Mouse (Mus musculus): ENCODE results near the gene Adssl1. TPM values are rescaled to one million over a fixed set of nuclear protein-coding genes. Genes with fewer than 3 reads are reported as not detected.

Gene Adssl1
- total RNA-seq, 2 experiments from 2014 or later: 14.3 to 15.7 TPM

- peak in 1 of 2 experiments; percentile 54 for DNase-seq (ENCODE audit: low spot score in 2 of 2)
Observed at GRCm38 (mm10) chr12:112592985-112593734, 26.7 kb upstream of the Adssl1 start.

- DNase-seq (ENCODE audit: low spot score in 2 of 2): no peak
Observed at GRCm38 (mm10) chr12:112593951-112594915, 25.6 kb upstream of the Adssl1 start.

- peak in 1 of 2 experiments; percentile 57 for DNase-seq (ENCODE audit: low spot score in 2 of 2)
Observed at GRCm38 (mm10) chr12:112594989-112595388, 24.9 kb upstream of the Adssl1 start.

GRCm38 (mm10) chr12:112595626-112596025 is 24.2 kb upstream of the Adssl1 start:
- DNase-seq (ENCODE audit: low spot score in 2 of 2): no peak

- DNase-seq (ENCODE audit: low spot score in 2 of 2): no peak
Observed at GRCm38 (mm10) chr12:112596454-112596853, 23.4 kb upstream of the Adssl1 start.

GRCm38 (mm10) chr12:112596891-112597500 is 22.8 kb upstream of the Adssl1 start:
- DNase-seq (ENCODE audit: low spot score in 2 of 2): no peak

- DNase-seq (ENCODE audit: low spot score in 2 of 2): peak in 1 of 2 experiments; percentile 66
Observed at GRCm38 (mm10) chr12:112597618-112598017, 22.2 kb upstream of the Adssl1 start.

- no peak for DNase-seq (ENCODE audit: low spot score in 2 of 2)
Observed at GRCm38 (mm10) chr12:112599198-112599597, 20.6 kb upstream of the Adssl1 start.

- no peak for DNase-seq (ENCODE audit: low spot score in 2 of 2)
Observed at GRCm38 (mm10) chr12:112599942-112600611, 19.8 kb upstream of the Adssl1 start.

GRCm38 (mm10) chr12:112604022-112604421 is 15.8 kb upstream of the Adssl1 start:
- DNase-seq (ENCODE audit: low spot score in 2 of 2): no peak

- no peak for DNase-seq (ENCODE audit: low spot score in 2 of 2)
Observed at GRCm38 (mm10) chr12:112604709-112605649, 14.9 kb upstream of the Adssl1 start.

GRCm38 (mm10) chr12:112605766-112606165 is 14.1 kb upstream of the Adssl1 start:
- DNase-seq (ENCODE audit: low spot score in 2 of 2): peak; percentile 72 to 84

GRCm38 (mm10) chr12:112606998-112607397 is 12.8 kb upstream of the Adssl1 start:
- DNase-seq (ENCODE audit: low spot score in 2 of 2): no peak

- no peak for DNase-seq (ENCODE audit: low spot score in 2 of 2)
Observed at GRCm38 (mm10) chr12:112609031-112609430, 10.8 kb upstream of the Adssl1 start.

GRCm38 (mm10) chr12:112616668-112617067 is 3.2 kb upstream of the Adssl1 start:
- DNase-seq (ENCODE audit: low spot score in 2 of 2): no peak

GRCm38 (mm10) chr12:112617184-112617583 is 2.7 kb upstream of the Adssl1 start:
- peak; percentile 56 to 77 for DNase-seq (ENCODE audit: low spot score in 2 of 2)

- DNase-seq (ENCODE audit: low spot score in 2 of 2): peak; percentile 27 to 72
Observed at GRCm38 (mm10) chr12:112617898-112618380, 1.9 kb upstream of the Adssl1 start.

GRCm38 (mm10) chr12:112618981-112619685 is 712 bp upstream of the Adssl1 start:
- DNase-seq (ENCODE audit: low spot score in 2 of 2): no peak
